Mouse (Mus musculus): Measurements from ENCODE around the gene Bcl2a1d. TPM values are rescaled to one million over a fixed set of nuclear protein-coding genes. Genes with fewer than 3 reads are reported as not detected.
"Not testable (repeated sequence)": the region's sequence is repeated elsewhere in the genome, so short reads cannot be mapped to it uniquely, and the experiment has no call there.

Gene Bcl2a1d
- under 1 TPM in 1 of 2 experiments, not detected in 1; 0.33 TPM for total RNA-seq (2021)
- long read RNA-seq, experiment 1: 0 reads
- long read RNA-seq, experiment 2: 0 reads

DNA sequence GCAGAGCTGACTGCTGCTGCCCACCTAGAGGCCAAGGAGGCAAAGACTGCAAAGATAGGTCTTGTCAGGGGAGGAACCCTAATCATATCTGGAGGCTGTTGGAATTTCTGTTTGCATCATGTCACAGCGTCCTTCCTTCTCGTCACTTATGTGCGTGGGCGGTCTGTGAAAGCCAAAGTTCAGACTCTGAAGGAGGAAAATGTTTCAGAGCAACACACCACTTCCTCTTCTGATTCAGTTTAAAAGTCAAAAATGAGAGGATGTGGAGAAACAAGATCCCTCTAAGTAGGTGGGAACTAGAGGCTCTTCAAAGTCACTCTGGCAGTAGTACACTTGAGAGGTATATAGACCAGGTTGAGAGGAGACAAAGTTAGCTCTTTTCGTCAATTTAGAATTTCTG is at the start of gene Bcl2a1d:
TSS of gene Bcl2a1d (minus strand) at position 187 of the 400 bp plus-strand sequence.
- not testable (repeated sequence) for DNase-seq (ENCODE audit: low spot score)

DNA sequence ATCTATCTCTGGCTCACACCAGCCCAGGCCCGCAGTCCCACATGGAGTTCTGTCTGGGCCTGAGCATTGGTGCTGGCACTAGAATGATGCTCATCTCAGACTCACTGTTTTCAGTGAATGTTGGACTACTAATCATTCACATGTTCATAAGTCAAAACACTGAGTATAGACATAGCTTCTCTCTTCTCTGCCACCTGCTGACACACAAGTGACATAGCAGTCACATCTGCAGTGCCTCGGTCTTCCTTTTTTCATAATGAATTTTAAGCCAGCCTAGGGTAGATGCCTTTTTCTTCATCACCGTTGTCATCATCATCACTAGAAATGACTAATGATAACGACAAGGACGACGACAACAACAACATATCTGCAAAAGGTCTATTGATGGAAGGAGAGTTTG is 38.5 kb upstream of the Bcl2a1d start:
- DNase-seq (ENCODE audit: low spot score): not testable (repeated sequence)

DNA sequence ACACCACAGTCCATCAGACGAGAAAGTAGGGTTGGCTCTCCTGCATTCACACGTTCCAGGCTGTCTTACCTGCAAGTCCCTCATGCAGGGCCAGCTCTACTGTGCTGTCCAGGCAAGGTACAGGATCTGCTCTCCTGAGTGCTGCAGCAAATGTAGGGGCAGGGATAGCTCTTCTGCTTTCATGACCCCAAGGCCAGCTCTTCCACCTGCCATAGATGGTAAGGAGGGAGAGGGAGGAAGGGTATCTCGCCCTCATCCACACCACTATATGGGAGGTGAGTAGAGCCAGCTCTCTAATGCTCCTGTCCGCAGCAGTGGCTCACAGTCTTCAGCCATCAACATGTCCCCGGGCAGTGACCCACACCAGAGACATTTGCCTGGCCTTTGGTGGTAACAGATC is 37.8 kb upstream of the Bcl2a1d start:
- DNase-seq (ENCODE audit: low spot score): not testable (repeated sequence)

DNA sequence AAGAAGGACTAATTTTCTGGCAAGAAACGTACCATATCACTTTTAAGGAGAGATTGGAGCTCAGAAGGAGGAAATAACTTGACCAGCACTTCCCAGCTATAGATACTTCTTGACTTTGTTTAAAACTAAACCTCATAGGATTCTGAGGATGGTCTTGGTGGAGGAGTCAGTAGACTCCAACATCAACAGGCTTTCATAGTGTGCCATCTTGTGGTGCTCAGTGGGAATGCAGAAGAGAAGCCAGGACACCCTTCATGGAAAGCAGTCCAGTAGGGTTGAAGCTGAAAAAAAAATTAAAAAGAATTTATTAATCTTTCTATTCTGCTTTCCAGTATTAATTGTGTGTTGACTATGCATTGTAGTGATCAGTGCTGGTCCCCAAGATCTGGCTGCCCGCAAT is 15.0 kb upstream of the Bcl2a1d start:
- not testable (repeated sequence) for DNase-seq (ENCODE audit: low spot score)

DNA sequence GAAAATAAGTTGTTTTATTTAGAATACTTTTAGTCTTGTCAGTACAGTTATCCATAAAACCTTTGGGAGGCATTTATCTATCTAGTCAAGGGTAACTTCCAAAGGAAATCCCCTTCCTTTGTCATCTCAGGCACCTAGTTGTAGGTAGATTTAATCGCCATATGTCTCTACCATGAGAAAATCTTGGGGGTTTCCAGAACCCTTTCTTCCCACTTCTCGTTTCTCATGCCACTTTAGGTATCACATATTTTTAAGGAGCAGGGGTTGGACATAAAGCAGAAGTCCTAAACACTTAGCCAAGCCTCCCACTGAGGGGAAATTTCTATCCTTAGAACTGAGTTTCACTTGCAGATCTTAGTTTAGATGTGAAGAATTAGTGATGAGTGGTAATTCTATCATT is 14.3 kb upstream of the Bcl2a1d start:
- not testable (repeated sequence) for DNase-seq (ENCODE audit: low spot score)

DNA sequence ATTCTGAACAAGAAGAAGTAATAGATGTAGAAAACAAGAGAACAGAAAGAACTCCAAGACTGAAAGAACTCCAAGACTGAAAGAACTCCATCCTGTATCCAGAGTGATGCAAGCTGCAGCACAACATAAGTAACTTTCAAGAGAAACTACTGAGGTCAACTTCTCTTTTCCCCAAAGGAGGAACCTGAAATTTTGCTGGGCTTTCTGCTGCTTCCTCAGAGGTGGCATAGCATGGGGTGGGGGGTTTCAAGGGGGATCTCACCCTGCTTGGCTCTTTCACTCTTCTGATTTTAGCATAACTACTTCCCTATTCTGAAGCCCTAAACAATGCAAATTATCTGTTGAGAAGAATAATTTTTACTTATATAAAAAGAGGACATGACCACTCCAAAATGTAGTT is 3.6 kb upstream of the Bcl2a1d start:
- DNase-seq (ENCODE audit: low spot score): not testable (repeated sequence)

DNA sequence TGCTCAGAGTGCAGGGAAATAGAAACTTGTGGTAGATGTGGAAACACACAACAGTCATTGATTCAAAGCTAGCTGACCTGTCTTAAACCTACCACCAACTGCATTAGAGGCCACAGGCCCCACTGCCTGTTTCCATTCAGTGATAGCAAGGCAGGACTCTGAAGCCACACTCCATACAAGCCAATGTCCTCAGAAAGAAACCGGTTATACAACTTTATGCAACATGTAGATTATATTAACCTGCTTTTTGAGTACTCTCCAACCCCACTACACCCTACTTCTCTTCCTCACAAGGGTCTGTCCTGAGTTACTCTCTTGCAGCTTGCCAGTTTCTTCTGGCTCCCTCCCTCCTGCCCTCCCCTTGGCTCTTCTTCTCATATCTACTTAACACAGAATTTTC is 1.5 kb upstream of the Bcl2a1d start:
- DNase-seq (ENCODE audit: low spot score): not testable (repeated sequence)

DNA sequence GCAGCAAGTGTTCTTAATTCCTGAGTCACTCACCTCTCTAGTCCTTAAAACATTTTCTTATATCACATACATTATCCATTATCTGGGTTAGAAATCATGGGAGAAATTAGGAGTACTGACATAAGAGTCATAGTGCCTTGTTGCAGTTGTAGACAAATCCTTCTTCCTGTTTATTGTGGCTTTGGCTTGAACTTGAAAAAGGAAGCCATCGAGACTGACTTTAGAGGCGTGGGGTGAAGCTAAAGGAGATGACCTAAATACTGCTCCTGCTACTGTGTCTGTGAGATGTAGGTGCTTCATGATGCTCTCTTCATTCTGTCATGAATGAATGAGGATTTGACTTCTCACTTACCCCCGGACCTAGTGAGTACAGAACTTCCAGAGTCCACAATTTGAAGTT is 620 bp upstream of the Bcl2a1d start:
- DNase-seq (ENCODE audit: low spot score): not testable (repeated sequence)

DNA sequence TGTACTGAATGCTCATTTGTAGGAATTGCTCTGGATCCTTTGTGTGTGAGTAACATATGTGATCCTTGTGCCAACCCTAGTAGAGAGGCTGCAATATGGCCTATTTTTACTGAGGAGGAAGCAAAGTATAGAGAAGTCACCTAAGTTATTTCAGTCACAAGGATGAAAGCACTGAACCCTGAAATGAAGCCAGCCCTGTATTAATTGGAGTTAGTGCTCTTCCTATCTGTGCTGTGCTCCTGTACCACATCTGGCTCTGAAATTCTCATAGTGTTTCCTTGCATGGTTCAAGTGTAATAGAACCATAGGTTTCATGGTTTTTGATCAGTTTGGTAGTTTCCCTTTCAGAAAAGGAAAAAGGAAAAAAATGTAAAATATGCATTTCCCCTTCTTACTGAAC is 3.4 kb downstream of the Bcl2a1d start:
- DNase-seq (ENCODE audit: low spot score): not testable (repeated sequence)

DNA sequence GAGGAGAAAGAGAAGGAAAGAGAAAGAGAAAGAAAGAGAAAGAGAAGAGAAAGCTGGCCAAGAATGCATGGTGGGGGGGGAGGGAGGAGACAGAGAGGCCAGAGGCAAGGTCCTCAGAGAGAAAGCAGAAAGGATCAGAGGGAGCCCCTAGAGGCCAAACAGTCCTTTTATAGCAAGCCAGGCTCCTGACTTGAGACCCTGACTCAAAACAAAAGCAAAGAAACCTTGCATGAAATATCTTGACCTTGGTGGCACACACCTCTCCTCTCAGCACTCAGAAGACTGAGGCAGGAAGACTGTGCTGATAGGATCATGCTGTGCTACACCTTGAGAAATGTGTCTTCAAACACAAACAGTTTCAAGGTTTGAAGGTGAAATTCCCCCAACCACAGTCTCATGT is 10.1 kb downstream of the Bcl2a1d start:
- not testable (repeated sequence) for DNase-seq (ENCODE audit: low spot score)

DNA sequence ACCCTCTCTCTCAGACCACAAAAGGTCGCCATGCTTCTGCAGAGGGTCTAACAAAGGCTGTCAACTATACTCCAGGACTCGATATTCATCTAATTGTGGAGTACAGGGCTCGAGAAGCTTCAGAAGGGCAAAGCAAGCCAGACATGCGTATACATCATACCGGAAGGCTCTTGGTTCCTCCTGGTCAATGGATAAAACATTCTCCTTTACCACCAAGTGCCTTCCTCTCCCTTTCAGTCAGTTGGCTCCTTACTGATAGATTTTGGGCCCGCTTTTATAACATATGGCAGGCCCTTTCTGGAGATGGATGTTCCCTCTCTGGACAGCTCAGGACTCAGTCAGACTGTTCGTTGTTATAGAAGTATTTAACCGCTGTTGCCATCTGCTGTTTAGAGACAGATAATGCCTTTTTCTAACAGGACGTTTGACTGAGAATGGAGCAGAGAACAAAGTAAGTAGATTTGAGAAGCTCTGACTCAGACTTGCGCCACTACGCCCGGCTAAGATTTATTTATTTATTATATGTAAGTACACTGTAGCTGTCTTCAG is 11.7 kb downstream of the Bcl2a1d start, which contains the start of gene Mthfsl:
TSS of gene Mthfsl (minus strand) at position 308 of the 549 bp plus-strand sequence.
- peak; percentile 34 for DNase-seq (ENCODE audit: low spot score)

DNA sequence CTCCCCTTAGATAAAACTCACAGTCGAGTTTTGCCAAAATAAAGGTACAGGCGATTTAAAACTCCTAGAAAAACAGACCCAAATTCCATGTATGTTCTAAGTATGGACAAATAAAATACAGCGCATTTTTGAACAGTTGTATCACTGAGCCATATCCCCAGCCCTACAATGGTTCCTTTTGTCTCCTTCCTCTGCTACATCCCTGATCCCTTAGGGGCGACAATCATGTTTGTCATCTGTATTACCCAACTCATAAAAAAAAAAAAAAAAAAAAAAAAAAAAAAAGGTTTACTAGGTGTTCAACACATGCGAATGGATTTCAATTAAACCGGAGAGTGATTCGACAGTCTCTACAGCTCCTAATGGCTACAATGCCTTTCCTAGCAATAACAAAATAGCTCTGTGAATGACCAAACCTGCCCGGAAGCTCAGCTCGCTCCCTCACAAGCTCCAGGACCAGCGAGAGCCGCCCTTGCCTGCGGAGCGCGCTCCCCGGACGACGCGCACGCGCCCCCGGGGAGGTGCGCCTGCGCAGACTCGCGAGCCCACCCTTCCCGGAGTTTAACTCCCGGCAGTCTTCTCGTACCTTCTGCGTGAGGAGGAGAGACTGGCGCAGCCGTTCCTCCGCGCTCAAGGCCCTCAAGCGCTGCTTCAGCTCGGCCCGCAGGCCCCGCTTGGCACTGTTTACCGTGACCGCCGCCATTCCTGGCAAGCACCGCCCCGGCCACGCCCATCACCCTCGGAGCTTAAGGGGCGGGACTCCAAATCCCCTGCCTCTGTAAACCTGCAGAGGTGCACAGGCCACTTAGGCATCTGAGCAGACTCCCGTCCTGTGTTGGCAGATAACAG is 12.4 kb downstream of the Bcl2a1d start:
- DNase-seq (ENCODE audit: low spot score): not testable (repeated sequence)

DNA sequence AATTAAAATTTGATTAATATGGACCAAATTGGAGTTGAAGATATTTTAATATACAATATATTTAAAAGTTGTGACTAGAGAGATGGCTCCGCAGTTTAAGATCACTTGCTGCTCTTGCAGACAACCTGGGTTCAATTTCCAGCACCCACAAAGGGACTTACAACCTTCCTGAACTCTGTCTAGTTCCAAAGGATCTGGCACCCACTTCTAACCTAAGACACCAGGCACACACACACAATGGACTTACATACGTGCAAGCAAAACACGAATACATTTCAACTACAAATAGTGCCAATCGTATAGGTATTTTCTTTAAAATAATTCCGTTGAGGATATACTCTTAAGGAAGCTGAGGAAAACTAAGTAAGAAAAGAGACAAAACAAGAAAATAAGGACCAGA is 13.1 kb downstream of the Bcl2a1d start:
- DNase-seq (ENCODE audit: low spot score): not testable (repeated sequence)

DNA sequence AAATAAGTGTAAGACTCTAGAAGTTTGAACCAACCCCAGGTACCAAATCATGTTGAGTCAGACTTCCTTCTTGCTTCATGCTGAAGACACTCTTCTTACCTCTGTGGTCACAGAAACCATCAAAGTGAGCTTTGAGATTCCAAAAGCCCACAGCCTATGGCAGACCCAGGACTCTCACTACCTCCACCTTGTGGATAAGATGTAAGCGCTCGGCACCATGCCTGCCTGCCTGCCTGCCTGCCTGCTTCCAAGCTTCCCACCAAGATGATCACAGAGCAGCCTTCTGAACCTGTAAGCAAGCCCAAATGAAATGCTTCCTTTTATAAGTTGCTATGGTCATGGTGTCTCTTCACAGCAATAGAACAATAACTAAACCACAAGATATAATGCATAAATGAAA is 13.6 kb downstream of the Bcl2a1d start:
- DNase-seq (ENCODE audit: low spot score): not testable (repeated sequence)

DNA sequence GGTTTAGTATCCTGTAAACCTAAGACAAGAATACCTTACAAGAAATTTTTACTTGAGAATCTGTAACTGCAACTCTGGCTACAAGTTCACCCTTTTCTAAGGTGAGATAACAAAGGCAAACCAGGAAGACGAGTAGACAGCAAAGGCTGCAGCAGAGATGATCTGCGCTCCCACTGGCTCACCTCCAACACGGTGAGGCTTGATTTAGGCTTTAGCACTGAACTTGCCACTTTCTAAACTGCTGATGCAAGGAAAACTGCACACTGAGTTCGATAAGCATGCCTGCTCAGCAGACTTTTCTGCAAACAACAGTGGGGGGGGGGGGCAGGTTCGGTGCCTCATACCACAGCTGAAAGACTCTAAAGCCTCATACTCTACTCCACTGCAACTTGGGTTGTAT is 17.2 kb downstream of the Bcl2a1d start:
- DNase-seq (ENCODE audit: low spot score): not testable (repeated sequence)

DNA sequence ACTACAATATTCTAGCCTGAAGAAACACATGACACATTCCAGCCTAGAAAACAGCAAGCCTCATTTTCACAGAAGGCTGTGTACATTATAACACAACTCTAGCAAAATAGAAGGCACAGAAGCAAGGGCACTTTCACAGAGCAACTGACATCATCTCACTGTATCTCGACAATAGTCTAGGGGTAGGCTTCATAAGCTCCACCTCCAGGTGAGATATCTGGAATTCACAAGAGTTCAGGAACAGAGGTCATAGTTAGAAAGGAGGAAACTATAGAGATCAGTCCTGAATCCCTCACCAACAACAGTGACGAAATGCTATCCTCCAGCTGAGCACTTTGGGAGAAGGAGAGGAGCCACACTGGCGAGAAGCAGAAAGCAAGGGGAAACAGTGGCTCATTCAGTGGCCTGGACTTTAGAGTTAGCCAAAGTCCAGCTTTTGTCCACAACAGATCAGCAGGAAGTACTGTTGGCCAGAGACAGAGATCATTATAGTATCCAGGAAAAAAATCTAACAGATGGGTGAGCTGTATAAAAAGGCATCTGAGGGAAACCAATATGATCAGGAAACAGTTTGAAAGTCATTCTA is 19.5 kb downstream of the Bcl2a1d start:
- DNase-seq (ENCODE audit: low spot score): not testable (repeated sequence)

DNA sequence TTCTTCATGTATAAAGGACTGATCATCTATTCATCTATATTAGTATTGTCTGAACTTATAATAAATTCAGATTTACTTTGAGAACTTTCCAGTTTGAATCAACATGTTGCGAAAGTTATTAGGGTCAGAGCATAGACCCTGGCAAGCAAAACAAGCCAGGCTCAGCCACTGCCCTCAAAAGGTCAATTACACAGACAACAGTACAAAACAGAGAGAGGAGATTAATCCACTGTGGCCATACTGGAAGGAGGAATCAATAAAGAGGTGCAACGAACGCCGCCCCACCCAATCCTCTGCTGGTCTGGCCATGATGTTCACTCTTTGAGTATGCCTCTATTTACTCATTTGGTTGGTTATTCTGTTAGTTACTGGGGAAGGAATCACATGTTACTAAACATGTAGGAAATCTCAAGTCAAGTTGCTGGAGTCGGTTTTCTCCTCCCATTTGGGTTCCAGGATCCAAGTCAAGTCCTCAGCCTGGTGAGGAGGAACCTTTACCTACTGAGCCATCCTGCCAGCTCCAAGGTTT is 20.7 kb downstream of the Bcl2a1d start:
- DNase-seq (ENCODE audit: low spot score): not testable (repeated sequence)

DNA sequence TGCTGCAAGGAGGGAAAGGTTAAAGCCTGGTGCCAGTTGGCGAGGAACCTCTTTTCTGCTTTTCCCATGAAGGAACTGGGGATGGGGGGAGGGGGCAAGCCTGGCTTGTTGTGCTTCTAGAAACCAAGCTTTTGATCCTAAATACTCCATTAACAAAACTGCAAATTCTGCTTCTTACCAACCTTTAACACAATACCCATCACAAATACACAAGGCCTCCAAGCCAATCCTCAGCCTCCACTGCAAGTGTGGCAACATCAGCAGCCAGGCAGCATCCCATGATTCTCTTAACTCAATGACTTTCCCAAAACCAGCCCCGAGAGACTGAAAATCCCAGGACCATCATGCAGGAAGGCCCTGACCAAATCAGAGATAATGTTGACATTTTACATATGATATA is 21.3 kb downstream of the Bcl2a1d start:
- DNase-seq (ENCODE audit: low spot score): not testable (repeated sequence)

DNA sequence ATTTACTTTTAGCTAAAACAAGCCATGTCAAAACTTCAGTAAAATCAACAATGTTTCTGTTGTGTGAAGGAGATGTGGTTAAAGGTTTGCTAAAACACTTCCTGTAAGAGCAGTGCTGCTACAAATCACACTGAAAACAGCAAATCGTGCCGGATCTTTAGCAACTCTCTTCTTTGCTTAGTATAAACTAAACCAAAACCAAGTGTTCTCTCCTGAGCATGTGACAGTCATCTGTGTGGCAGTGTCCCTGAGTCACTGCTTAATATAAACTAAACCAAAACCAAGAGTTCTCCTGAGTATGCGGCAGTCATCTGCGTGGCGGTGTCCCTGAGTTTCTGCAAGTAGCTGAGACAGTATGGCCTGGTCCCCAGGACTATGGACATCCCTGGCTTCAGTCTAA is 21.9 kb downstream of the Bcl2a1d start:
- not testable (repeated sequence) for DNase-seq (ENCODE audit: low spot score)

DNA sequence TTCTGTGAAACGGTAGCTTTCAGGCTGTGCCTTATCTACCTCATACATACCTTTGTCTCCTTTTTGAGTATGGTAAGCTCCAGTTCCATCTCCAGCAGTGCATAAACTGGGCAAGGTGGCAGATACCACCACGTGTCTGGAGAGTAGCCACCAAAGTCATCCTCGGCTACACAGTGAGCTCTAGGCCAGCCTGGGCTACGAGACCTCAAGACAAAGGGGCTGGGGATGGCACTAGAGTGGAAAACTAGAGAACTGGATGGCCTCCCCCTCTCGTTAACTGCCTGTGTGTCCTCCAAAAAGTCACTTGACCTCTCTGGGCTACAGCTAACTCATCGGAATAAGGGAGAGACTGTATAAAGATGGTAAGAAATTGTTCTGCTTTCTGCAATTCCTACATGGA is 22.4 kb downstream of the Bcl2a1d start:
- no peak for DNase-seq (ENCODE audit: low spot score)

DNA sequence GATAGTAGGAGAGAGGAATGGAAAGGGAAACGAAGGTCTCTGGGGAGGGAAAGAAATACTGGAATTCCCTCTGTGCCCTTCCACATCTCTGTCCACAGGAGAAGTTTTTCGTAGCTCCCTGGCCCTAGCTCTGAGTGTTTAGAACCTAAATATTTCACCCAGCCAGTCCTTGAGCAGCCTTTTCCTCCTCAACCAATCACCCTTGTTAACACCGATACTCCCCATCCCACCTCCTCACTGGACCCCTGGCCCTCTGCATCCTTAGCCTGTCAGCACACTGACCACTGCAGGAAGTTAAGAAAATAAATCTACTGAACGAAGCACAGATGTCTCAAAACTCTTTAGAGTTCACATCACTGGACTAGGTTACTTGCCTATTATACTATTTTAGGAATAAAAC is 25.0 kb downstream of the Bcl2a1d start:
- no peak for DNase-seq (ENCODE audit: low spot score)

DNA sequence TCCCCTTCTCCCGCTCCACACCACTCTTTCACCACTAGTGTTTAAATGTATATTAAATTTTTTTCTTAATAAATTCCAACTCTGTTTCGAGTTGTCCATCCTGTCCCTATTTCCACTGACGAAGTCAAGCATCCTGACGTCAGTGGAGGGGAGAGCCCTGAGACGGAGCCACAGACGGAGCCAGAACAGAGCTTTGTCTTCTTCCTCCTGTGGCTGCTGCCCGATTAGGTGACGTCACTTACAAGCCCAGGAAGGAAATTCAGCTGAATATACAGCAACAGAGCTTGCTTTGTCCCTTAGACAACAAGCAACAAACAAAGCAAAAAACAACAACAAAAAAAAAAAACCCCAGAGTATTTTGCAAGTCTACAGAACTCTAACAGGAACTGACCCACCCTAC is 26.6 kb downstream of the Bcl2a1d start:
- DNase-seq (ENCODE audit: low spot score): not testable (repeated sequence)
